Mouse (Mus musculus) right cerebral cortex, postnatal 36 days (tissue): Measurements from ENCODE around the gene Rem2.

ENCODE experiments used
- DNase-seq, 2 experiments: peaks; one replicate each; pipeline ENCODE4 v3.0.0; 2022; ENCODE audit warnings: low spot score in 2 of 2, mixed read lengths in 1 of 2

The Rem2 gene

GRCm38 (mm10) chr14:54492345-54493131, 16.6 kb downstream of the Rem2 start:
- DNase-seq = peak in 1 of 2 experiments; percentile 68

DNA sequence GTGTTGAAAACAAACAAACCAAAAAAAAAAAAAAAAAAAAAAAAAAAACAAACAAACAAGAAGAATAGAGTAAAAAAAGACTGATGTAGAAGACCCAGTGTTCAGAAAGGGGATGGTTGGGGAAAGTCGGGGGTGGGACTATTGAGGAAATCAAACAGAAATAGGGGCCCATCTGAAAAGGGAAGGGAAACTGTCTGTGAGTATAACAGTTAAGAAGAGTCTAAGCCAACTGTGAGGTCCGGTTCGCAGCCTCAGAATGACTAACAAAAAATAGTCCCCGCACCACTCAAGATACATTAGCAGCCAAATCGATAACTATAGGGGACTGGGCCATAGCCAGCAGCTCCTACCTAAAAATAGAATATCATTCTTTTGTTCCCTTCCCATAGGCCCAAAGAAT, 17.3 kb downstream of the Rem2 start:
- no peak for DNase-seq

GRCm38 (mm10) chr14:54494234-54494633, 18.3 kb downstream of the Rem2 start:
- no peak for DNase-seq

- no peak for DNase-seq
These were observed 20.8 kb downstream of the Rem2 start for GRCm38 (mm10) chr14:54496706-54497105.

- DNase-seq = no peak
These were observed 23.4 kb downstream of the Rem2 start for GRCm38 (mm10) chr14:54499330-54499729.

DNA sequence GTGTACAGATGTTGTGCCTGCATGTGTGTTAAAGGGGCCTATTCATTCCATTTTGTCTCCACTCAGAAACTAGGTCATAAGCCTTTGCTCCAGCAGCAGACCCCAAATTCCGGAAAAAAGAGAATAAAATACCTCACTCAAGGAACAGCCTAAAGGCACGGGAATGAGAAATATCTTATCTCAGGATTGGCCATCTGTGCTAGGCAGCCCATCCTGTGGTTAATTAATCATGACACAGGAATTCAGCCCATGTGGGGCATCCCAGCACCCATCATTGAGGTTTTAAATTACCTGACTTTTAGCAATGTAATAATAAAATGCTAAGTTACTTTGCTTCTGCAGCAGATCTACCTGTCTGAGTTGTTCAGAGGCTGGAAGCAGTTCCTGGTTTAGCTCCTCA, 25.5 kb downstream of the Rem2 start:
- DNase-seq = no peak

DNA sequence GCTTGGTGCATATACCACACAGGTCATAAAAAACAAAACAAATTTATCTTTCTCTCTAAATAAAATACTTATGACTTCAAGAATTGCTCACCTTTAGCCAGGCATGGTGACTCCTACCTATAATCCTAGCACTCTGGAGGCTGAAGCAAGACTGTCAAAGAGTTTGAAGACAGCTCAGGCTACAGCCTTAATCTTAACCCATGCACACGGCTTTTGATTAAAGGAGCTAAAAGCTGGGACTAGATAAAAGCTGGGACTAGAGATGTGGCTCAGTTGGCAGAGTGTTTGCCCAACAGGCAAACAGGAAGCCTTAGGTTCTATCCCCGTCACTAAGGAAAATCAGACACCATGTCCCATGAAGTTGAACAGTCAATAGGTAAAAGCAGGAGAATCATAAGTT, 27.2 kb downstream of the Rem2 start:
- no peak for DNase-seq

GRCm38 (mm10) chr14:54509774-54510173, 33.9 kb downstream of the Rem2 start:
- no peak for DNase-seq

- DNase-seq = no peak
These were observed 40.9 kb downstream of the Rem2 start for GRCm38 (mm10) chr14:54516710-54517310.

DNA sequence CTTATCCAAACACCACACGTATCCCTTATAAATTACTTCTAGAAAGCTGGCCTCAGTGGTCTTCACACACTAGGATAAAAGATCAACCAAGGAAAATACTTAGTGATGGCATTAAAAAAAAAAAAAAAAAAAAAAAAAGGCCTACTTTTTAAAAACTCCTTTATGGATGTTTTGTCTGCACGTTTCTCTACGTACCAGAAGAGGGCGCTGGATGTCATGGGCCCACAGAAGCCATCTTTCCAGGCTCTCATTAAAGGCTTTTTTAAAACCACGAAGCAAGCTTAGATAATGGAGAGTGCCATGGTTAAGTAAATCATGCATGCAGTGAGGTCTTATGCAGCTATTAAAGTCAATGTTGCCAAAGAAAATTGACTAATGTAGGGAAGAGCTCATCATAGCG, 47.7 kb downstream of the Rem2 start:
- DNase-seq = no peak

DNA sequence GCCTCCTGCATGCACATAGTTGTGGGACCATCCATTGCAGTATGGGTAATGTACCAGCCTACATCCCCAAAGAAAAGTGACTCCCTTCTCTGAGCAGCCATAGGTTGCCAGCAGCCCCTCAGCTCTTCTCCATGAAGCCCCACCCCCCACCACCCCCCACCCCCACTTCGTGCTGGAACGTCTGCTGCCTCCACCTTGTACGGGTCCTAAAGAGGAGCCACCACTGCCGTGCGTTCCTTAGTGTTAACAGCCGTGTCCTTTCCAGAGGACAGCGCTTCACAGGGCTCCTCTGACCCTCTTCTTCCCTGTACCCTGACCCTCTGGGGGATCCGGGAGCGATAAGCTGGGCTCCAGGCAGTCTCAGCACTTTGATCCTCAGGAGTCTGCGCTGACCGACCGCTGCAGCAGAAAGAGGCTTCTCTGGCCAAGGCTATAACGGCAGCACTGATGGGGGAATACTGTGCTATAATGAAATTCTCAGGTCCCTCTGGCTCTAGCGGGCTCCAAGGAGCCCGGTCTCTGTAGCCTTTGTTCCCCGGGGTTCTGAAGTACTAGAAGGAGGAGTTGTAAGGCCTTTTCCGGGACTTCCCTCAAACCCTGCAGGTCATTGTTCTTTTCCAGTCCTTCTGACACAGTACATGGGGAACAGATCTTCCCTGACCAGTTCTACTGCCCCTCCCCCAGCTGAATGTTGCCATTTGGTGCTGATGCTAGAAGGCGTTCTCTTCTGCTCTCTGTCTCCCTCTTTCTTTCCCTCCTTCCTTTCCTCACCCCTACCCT, 51.5 kb downstream of the Rem2 start:
- no peak for DNase-seq

DNA sequence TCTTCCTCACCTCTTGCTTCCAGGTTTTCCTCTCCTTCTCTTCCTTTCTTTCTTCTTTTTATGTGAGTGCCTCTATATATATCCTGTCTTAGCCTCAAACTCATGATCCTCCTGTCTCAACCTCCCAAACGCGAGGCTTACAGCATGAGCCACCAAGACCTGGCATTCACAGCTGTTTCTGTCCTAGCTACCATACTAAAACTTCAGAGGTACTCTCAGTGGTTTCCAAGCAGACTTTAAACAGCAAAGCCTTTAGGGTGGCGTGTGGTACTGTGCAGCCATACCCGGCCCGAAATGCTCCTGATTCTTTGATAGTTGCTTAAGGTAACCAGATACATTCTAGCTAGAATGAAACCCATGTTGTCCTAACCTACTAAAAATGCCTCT, 52.1 kb downstream of the Rem2 start:
- DNase-seq = no peak

- DNase-seq = peak; percentile 61 to 72
These were observed 52.7 kb downstream of the Rem2 start for GRCm38 (mm10) chr14:54528446-54529111.
